Mouse (Mus musculus): Measurements from ENCODE around the gene Vmn2r88.
"Not testable (repeated sequence)": the region's sequence is repeated elsewhere in the genome, so short reads cannot be mapped to it uniquely, and the experiment has no call there.

The Vmn2r88 gene

DNA sequence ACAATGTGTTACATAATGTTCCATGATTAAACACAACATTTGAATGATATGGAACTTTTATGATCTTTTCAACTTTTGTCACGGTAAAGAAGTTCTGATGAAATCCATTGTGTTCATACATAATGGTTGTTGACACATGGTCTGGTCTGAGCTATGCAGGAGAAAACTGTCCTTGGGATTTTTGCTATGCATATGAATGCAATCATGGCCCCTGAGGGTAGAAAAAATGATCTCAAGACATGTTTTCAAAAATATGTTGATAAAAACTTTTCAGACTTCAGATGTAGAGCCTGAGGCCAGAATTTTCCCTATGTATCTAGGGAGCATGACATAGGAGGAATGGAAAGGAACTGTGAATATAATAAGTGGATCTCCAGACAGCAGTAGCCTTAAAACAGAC, at the start of gene Vmn2r88:
Gene Vmn2r88 (plus strand): TSS at position 301 of the 400 bp plus-strand sequence.
- DNase-seq, result no peak

GRCm38 (mm10) chr14:51361456-51361855, 49.2 kb upstream of the Vmn2r88 start, which contains the start of gene Gm7247:
Gene Gm7247, plus strand, starts transcription at chr14:51361756.
- no peak for DNase-seq

DNA sequence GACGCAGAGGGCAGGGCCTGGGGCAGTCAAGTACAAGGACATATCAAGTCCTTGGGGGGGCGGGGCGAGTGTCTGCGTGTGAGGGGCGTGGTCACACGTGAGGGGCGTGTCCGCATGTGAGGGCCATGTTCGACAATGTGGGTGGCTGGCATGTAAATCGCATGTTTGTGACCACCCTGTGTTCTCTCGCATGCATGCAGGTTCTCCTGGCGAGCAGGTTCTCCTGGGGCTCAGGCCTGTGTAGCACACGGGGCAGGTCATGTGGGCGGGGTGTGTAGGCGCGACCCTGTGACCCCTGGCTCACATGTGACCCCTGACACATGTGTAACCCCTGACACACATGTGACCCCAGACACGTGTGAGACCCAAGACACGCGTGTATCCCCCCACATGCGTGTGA, 27.8 kb upstream of the Vmn2r88 start:
- DNase-seq, result no peak

DNA sequence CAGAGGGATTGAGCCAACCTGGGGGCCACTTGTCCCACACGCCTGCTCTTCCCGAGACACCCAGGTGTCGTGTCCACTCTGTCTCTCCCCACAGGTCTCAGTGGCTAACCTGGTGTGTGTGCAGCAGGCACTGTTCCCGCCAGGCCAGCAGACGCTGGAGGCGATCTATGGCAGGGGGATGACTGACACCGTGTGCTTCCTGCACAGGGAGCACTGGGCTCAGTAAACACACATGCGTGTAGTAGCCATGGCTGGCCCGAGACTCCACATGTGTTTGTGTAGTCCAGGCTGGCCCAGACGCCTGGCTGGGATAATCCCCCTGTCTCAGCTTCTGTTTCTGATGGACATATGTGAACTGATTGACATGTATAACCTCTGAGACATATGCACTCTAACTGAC, 26.3 kb upstream of the Vmn2r88 start:
- DNase-seq, result no peak

DNA sequence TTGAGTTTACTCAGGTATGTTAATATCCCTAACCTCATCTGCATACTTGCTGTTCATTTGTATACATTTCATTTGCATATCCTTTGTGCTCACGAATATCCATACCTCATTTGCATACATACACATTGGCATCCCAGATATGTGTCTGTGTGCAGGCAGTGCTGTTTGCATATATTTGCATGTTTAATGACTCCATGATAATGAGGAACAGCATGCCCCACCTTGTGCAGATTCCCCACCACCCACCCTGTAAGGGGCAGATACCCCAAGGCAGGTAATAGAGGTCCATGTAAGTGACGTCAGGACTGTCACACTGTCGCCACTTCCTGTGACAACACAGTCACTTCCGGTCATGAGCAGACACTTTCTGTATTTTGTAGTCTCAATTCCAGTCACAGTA, 24.9 kb upstream of the Vmn2r88 start:
- no peak for DNase-seq

DNA sequence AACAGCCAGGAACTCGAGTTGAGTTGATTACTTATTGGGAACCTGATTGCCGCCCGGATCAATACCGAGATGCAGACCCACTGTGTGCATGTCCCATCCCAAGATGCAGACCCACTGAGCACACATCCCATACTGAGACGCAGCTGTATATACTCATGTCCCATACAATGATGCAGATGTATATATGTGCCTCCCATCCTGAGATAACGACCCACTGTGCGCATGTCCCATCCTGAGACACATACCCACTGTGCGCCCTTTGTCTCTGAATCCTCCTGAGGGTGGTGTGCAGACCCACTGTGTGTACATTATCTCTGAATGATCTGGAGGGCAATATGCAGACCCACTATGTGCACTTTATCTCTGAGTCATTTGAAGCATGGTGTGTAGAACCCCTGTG, 22.9 kb upstream of the Vmn2r88 start:
- no peak for DNase-seq

- DNase-seq, result no peak
Observed at GRCm38 (mm10) chr14:51388222-51388621, 22.4 kb upstream of the Vmn2r88 start.

- DNase-seq, result no peak
Observed at GRCm38 (mm10) chr14:51423885-51424284, 13.3 kb downstream of the Vmn2r88 start.

GRCm38 (mm10) chr14:51430138-51430537, 19.5 kb downstream of the Vmn2r88 start:
- DNase-seq, result not testable (repeated sequence)

DNA sequence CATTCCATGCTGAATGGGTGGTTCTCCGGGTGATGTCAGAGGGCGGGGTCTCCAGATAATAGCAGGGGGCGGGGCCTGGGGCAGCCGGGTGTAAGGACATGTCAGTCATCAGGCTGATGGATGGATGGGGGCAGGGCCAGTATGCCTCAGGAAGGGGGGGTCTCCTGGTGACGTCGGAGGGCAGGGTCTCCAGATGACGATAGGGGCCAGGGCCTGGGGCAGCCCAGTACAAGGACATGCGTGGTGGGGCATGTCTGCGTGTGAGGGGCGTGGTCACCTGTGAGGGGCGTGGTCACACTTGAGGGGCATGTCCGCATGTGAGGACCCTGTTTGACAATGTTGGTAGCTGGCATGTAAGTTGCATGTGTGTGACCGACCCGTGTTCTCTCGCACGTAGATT, 23.9 kb downstream of the Vmn2r88 start:
- DNase-seq, result no peak

DNA sequence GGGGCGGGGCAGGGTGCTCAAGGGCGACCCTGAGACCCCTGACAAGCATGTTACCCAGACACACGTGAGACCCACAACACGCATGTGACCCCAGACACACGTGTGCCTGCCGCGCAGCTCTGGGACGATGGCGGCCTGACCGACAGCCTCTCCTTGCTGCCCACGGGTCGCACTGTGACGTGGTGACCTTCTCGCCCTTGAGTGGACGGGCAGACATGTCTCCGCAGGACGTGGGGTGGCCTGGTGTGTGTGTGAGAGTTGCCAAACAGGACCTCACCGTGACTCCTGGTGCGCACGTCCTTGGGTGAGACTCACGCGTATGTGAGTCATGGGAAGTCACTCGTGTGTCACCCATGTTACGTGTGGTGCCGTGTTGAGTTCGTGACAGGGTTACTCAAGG, 24.4 kb downstream of the Vmn2r88 start:
- DNase-seq, result no peak

DNA sequence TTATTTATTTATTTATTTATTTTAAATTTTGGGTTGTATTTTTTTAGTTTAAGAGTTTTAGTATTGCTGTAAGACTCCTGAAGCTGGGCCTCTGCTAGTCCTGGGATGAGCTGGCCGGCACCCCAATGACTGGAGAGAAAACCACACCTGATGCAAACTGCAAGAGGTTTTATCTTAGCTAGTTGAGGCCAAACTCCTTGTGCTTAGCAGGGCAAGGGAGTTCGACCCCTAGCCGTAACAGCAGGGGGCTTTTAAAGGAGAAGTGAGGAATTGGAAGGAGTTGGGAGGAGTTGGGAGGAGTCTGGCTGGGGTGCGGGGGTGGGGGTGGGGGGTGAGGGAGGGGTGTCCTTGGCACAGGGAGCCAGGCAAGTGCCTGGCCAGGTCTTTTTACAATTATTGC, 28.3 kb downstream of the Vmn2r88 start:
- no peak for DNase-seq

- not testable (repeated sequence) for DNase-seq
Observed at GRCm38 (mm10) chr14:51451557-51451956, 40.9 kb downstream of the Vmn2r88 start, which contains the start of gene Vmn2r89. Gene Vmn2r89, plus strand, starts transcription at chr14:51451857.

Measured in thymus, postnatal 25 days (tissue).